Mouse (Mus musculus) embryonic facial prominence, embryonic 14.5 days (tissue): Measurements from ENCODE around the gene Gpr4. TPM values are rescaled to one million over a fixed set of nuclear protein-coding genes. Genes with fewer than 3 reads are reported as not detected.
A peak's percentile ranks its signal among the peaks of the same experiment; 100 is the strongest.

Source experiments
- ATAC-seq: fragments of 200-750 bp; cut with Nextera tagmentation; 2 replicates; pipeline ENCODE4 v1.8.0; 2017; ENCODE audit warnings: low read depth, moderate number of reproducible peaks, moderate TSS enrichment
- DNase-seq: peaks from one replicate; pipeline ENCODE4 v3.0.0-alpha.2; 2015; ENCODE audit warnings: low spot score
- H3K27ac ChIP-seq: fragments of 300-500 bp; sonication (generic); replicated peaks from 2 replicates; pipeline ENCODE4 v1.5.1; 2014; ENCODE audit warnings: low read depth, mild to moderate bottlenecking, low read length, moderate library complexity
- H3K27me3 ChIP-seq: fragments of 300-500 bp; sonication (generic); replicated peaks from 2 replicates; pipeline ENCODE4 v1.6.1; 2014; ENCODE audit warnings: low read length; ENCODE audit not compliant: control insufficient read depth, insufficient read depth
- H3K36me3 ChIP-seq: fragments of 300-500 bp; sonication (generic); 2 replicates; pipeline ENCODE4 v1.6.1; 2014; ENCODE audit warnings: low read length, mixed read lengths; ENCODE audit not compliant: control insufficient read depth, insufficient read depth
- H3K4me1 ChIP-seq: fragments of 300-500 bp; sonication (generic); 2 replicates; pipeline ENCODE4 v1.6.1; 2014; ENCODE audit warnings: antibody characterized with exemption, low read length; ENCODE audit not compliant: control insufficient read depth, insufficient read depth
- H3K4me2 ChIP-seq: fragments of 300-500 bp; sonication (generic); 2 replicates; pipeline ENCODE4 v1.6.1; 2014; ENCODE audit warnings: low read depth, mild to moderate bottlenecking, low read length, moderate library complexity, mixed read lengths
- H3K4me3 ChIP-seq: fragments of 300-500 bp; sonication (generic); 2 replicates; pipeline ENCODE4 v1.5.1; 2014; ENCODE audit warnings: low read depth, mild to moderate bottlenecking, low read length
- H3K9ac ChIP-seq: fragments of 300-500 bp; sonication (generic); 2 replicates; pipeline ENCODE4 v1.6.1; 2014; ENCODE audit warnings: low read depth, mild to moderate bottlenecking, low read length, moderate library complexity, mixed read lengths
- H3K9me3 ChIP-seq: fragments of 300-500 bp; sonication (generic); 2 replicates; pipeline ENCODE4 v1.6.1; 2016; ENCODE audit warnings: low read length; ENCODE audit not compliant: control insufficient read depth
- WGBS: fragments of 180-500 bp; shearing (Covaris S2); extraction: QIAGEN DNeasy Blood & Tissue Kit; methylation state at CpG from one replicate; pipeline ENCODE4 v1.1.7; 2014; 5-methylcytosine and 5-hydroxymethylcytosine counted together
- polyA plus RNA-seq: library from polyadenylated mRNA; unstranded; fragments of >200 nt; fragmentation: Nextera tagmentation; extraction: Ambion mirVana; gene quantifications from 2 replicates; pipeline ENCODE4 v1.2.1, GENCODE M21; 2014

Gpr4 gene
- polyA plus RNA-seq, 1 experiment from 2014 or later = 1.7 TPM

- ATAC-seq = no peak
- H3K4me3 ChIP-seq = no peak overlapping the region
- H3K4me1 ChIP-seq = no peaks in the 10 kb centered on the region
- peaks cover 48% of the 10 kb centered on the region for H3K36me3 ChIP-seq
- no peak overlapping the region for H3K27ac ChIP-seq
- H3K9me3 ChIP-seq = no peaks in the 10 kb centered on the region
- DNase-seq = no peak
- no peak overlapping the region for H3K9ac ChIP-seq
- H3K4me2 ChIP-seq = no peak overlapping the region
- 61% methylated on average over 15 of the region's 15 CpGs for WGBS
- no peaks in the 10 kb centered on the region for H3K27me3 ChIP-seq
Measured at GRCm38 (mm10) chr7:19202065-19202850, 10.1 kb upstream of the Gpr4 start.

GRCm38 (mm10) chr7:19208201-19208910, 4.0 kb upstream of the Gpr4 start:
- 83% methylated on average over 13 of the region's 13 CpGs for WGBS

GRCm38 (mm10) chr7:19208944-19209472, 3.3 kb upstream of the Gpr4 start:
- Histone ChIP-seq H3K4me2 (no peak overlapping the region), H3K36me3 (peaks cover 20% of the 10 kb centered on the region), H3K9me3 (0 out of 2 replicates have a peak, but pooled peaks cover 5% of the 10 kb centered on the region), H3K27me3 (no peaks in the 10 kb centered on the region; the same call in 1 of the 2 replicates), H3K27ac (no peak overlapping the region), H3K4me3 (no peak overlapping the region), H3K9ac (no peak overlapping the region), H3K4me1 (no peaks in the 10 kb centered on the region)
- 47% methylated on average over 7 of the region's 7 CpGs for WGBS
- peak; percentile 48 for DNase-seq
- no peak; the same call in 1 of the 2 replicates for ATAC-seq

More at GRCm38 (mm10) chr7:19208201-19208910, 4.0 kb upstream of the Gpr4 start:
- H3K9me3 ChIP-seq = 0 out of 2 replicates have a peak, but pooled peaks cover 5% of the 10 kb centered on the region
- H3K4me1 ChIP-seq = no peaks in the 10 kb centered on the region
- DNase-seq (no peak), ATAC-seq (0 out of 2 replicates have a peak, but pooled peaks have one; percentile 21)
- no peak overlapping the region for H3K9ac ChIP-seq
- H3K36me3 ChIP-seq = peaks cover 25% of the 10 kb centered on the region
- no peak overlapping the region for H3K4me3 ChIP-seq
- no peaks in the 10 kb centered on the region; the same call in 1 of the 2 replicates for H3K27me3 ChIP-seq
- H3K4me2 ChIP-seq = no peak overlapping the region
- no peak overlapping the region for H3K27ac ChIP-seq

- Histone ChIP-seq H3K9ac (no peak overlapping the region), H3K4me2 (no peak overlapping the region), H3K4me3 (no peak overlapping the region), H3K27ac (no peak overlapping the region), H3K27me3 (no peaks in the 10 kb centered on the region; the same call in 1 of the 2 replicates), H3K9me3 (0 out of 2 replicates have a peak, but pooled peaks cover 5% of the 10 kb centered on the region), H3K36me3 (peaks cover 16% of the 10 kb centered on the region), H3K4me1 (no peaks in the 10 kb centered on the region)
- 79% methylated on average over 4 of the region's 4 CpGs for WGBS
- ATAC-seq (no peak), DNase-seq (no peak)
Measured at GRCm38 (mm10) chr7:19209494-19209893, 2.8 kb upstream of the Gpr4 start.

GRCm38 (mm10) chr7:19210010-19210409, 2.3 kb upstream of the Gpr4 start:
- no peak overlapping the region for H3K4me3 ChIP-seq
- WGBS = 86% methylated on average over 5 of the region's 5 CpGs

GRCm38 (mm10) chr7:19211041-19211675, 1.2 kb upstream of the Gpr4 start:
- 64% methylated on average over 5 of the region's 5 CpGs for WGBS
- Histone ChIP-seq H3K36me3 (0 out of 2 replicates have a peak, but pooled peaks cover under 1% of the 10 kb centered on the region), H3K9ac (no peak overlapping the region), H3K27me3 (no peaks in the 10 kb centered on the region; the same call in 1 of the 2 replicates), H3K27ac (no peak overlapping the region), H3K4me1 (peaks cover 3% of the 10 kb centered on the region; the same call in 1 of the 2 replicates), H3K4me2 (no peak overlapping the region), H3K4me3 (no peak overlapping the region), H3K9me3 (0 out of 2 replicates have a peak, but pooled peaks cover 5% of the 10 kb centered on the region)
- no peak for DNase-seq
- no peak for ATAC-seq

More at GRCm38 (mm10) chr7:19210010-19210409, 2.3 kb upstream of the Gpr4 start:
- H3K27ac ChIP-seq = no peak overlapping the region
- no peak overlapping the region for H3K9ac ChIP-seq
- ATAC-seq (no peak), DNase-seq (no peak)
- no peak overlapping the region for H3K4me2 ChIP-seq
- H3K9me3 ChIP-seq = 0 out of 2 replicates have a peak, but pooled peaks cover 5% of the 10 kb centered on the region
- H3K27me3 ChIP-seq = no peaks in the 10 kb centered on the region; the same call in 1 of the 2 replicates
- peaks cover 12% of the 10 kb centered on the region; the same call in 1 of the 2 replicates for H3K36me3 ChIP-seq
- H3K4me1 ChIP-seq = no peaks in the 10 kb centered on the region

GRCm38 (mm10) chr7:19213385-19213784, 1.0 kb downstream of the Gpr4 start:
- Histone ChIP-seq H3K9me3 (0 out of 2 replicates have a peak, but pooled peaks cover 5% of the 10 kb centered on the region), H3K4me1 (peaks cover 3% of the 10 kb centered on the region; the same call in 1 of the 2 replicates), H3K27me3 (no peaks in the 10 kb centered on the region; the same call in 1 of the 2 replicates), H3K4me3 (no peak overlapping the region), H3K27ac (no peak overlapping the region), H3K36me3 (no peaks in the 10 kb centered on the region), H3K9ac (no peak overlapping the region), H3K4me2 (no peak overlapping the region)
- WGBS = 74% methylated on average over 2 of the region's 2 CpGs
- DNase-seq (no peak), ATAC-seq (no peak)

GRCm38 (mm10) chr7:19214369-19214768, 2.0 kb downstream of the Gpr4 start:
- Histone ChIP-seq H3K4me3 (no peak overlapping the region), H3K27me3 (no peaks in the 10 kb centered on the region; the same call in 1 of the 2 replicates), H3K9me3 (0 out of 2 replicates have a peak, but pooled peaks cover 5% of the 10 kb centered on the region), H3K9ac (no peak overlapping the region), H3K4me2 (no peak overlapping the region), H3K36me3 (no peaks in the 10 kb centered on the region), H3K27ac (no peak overlapping the region), H3K4me1 (peaks cover 3% of the 10 kb centered on the region; the same call in 1 of the 2 replicates)
- ATAC-seq (no peak), DNase-seq (no peak)
- WGBS = 59% methylated on average over 7 of the region's 7 CpGs
